18 mouse cellular contexts compared by ENCODE assay signal in the genomic region with DNA sequence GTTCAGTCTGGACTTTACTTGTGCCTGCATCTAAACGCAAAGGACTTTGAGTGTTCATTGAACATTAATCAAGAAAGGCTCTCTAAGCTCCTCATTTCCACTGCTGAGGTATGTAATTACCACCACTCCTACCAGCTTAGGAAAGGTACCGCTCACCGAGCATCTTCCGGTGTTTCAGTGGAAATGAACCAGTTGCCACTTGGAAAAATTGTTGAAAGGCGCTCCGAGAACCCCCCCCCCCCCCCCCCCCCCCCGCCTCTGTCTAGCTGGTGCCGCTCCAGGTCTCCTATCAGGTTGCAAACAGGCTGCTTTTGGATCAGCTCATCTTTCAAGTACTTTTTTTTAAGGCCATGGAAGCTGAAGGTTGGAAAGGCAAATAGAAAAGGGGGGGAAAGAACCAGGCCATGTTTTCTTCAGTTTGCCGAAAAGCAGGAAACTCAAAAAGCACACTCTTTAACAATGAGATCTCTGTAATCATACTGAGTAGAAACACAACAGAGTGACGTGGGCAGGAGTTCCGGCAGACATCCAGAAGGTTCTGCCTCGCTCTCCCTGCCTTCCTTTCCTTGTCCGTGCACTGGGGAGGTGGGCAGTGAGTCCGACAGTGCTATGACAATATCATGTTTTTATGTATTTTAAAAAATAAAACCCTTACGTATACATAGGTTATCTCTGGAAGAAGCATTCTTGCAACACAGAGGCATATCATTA. TPM values are rescaled to one million over a fixed set of nuclear protein-coding genes. Genes with fewer than 3 reads are reported as not detected.
DNase-seq lines count a peak whose midpoint lies in the region; ATAC-seq and TF ChIP-seq lines count a peak whose summit lies in the region.
"Had no signal": no experiment of that assay in that cellular context is flagged by ENCODE, and none has a peak within 500 bp of the region (broad histone marks: within the 10 kb centered on the region; RNA-seq: fewer than 3 reads in every experiment).

No protein-coding gene starts in this region.

- intact Hi-C loops in heart, adult 2 months (cut with DNase I): no loop called here

- no peak overlapping the region for H3K9ac ChIP-seq in heart, adult 2 months (ENCODE audit: low read depth, low read length)
- H3K9ac ChIP-seq in kidney, embryonic 16.5 days (replicated peaks; ENCODE audit: low read length): no peak overlapping the region
- H3K9ac ChIP-seq in ES-Bruce4 (ENCODE audit: low read depth, poor library complexity, severe bottlenecking): no peak overlapping the region
- no peak overlapping the region for H3K9ac ChIP-seq in embryonic facial prominence, embryonic 14.5 days (ENCODE audit: low read depth, low read length)
- H3K9ac ChIP-seq: embryonic facial prominence, embryonic 15.5 days; forebrain, embryonic 12.5 days; neural tube, embryonic 13.5 days had no signal

- H3K27ac ChIP-seq in heart, adult 2 months: no peak overlapping the region
- no peak overlapping the region for H3K27ac ChIP-seq in kidney, embryonic 16.5 days (ENCODE audit: low read length)
- 0 out of 2 replicates have a peak overlapping the region, but pooled peaks have one; percentile 51 for H3K27ac ChIP-seq in ES-Bruce4 (ENCODE audit: insufficient read depth, low read length)
- H3K27ac ChIP-seq in embryonic facial prominence, embryonic 14.5 days (replicated peaks; ENCODE audit: low read depth, low read length): no peak overlapping the region
- H3K27ac ChIP-seq: embryonic facial prominence, embryonic 15.5 days; forebrain, embryonic 12.5 days; hindbrain, embryonic 10.5 days; neural tube, embryonic 13.5 days had no signal

- WGBS in heart, adult 2 months: 47% methylated on average over 15 of the region's 15 CpGs
- 39% methylated on average over 15 of the region's 15 CpGs for WGBS in kidney, embryonic 16.5 days
- 28% methylated on average over 13 of the region's 15 CpGs for WGBS in embryonic facial prominence, embryonic 14.5 days

- 0 out of 2 replicates have a peak, but pooled peaks cover 1% of the 10 kb centered on the region for H3K27me3 ChIP-seq in heart, adult 2 months (ENCODE audit: control insufficient read depth, insufficient read depth, low read length)
- H3K27me3 ChIP-seq in kidney, embryonic 16.5 days (ENCODE audit: insufficient read depth, low read length): no peaks in the 10 kb centered on the region
- H3K27me3 ChIP-seq in ES-Bruce4 (ENCODE audit: control insufficient read depth, insufficient read depth, low read length, poor library complexity, severe bottlenecking): no peaks in the 10 kb centered on the region
- no peaks in the 10 kb centered on the region for H3K27me3 ChIP-seq in embryonic facial prominence, embryonic 14.5 days (replicated peaks; ENCODE audit: control insufficient read depth, insufficient read depth, low read length)
- H3K27me3 ChIP-seq: embryonic facial prominence, embryonic 15.5 days; neural tube, embryonic 13.5 days had no signal

- ATAC-seq in kidney, embryonic 16.5 days (ENCODE audit: low FRiP score, low TSS enrichment): peak; percentile 66; the same call in 1 of the 2 replicates
- peak; percentile 45; the same call in 1 of the 2 replicates for ATAC-seq in embryonic facial prominence, embryonic 14.5 days (ENCODE audit: low read depth)

- peak; percentile 74 for DNase-seq in heart, adult 11 months
- DNase-seq in heart, adult 2 months: no peak
- DNase-seq in kidney, adult 11 months: no peak
- peak; percentile 68 for DNase-seq in embryonic facial prominence, embryonic 14.5 days (ENCODE audit: low spot score)
- DNase-seq in right cerebral cortex, adult 2 months (ENCODE audit: low spot score in 2 of 2): no peak
- no peak for DNase-seq in MN1 (ENCODE audit: low spot score)
- DNase-seq: adrenal gland, postnatal 36 days; B cell, adult 2 months; cerebellum, adult 2 months; layer of hippocampus, postnatal 36 days; right cerebral cortex, postnatal 14 days; thymus, postnatal 25 days had no signal

- TF ChIP-seq POLR2A in heart, adult 2 months (IDR thresholded peaks at IDR 0.05; ENCODE audit: insufficient read depth, low read depth, low read length): no peak
- no peak for TF ChIP-seq POLR2A in ES-Bruce4 (IDR thresholded peaks at IDR 0.05; ENCODE audit: insufficient read depth, low read length)

- H3K4me2 ChIP-seq in kidney, embryonic 16.5 days (replicated peaks; ENCODE audit: low read depth, low read length): no peak overlapping the region
- no peak overlapping the region; the same call in 1 of the 2 replicates for H3K4me2 ChIP-seq in embryonic facial prominence, embryonic 14.5 days (ENCODE audit: low read depth, low read length)
- H3K4me2 ChIP-seq: embryonic facial prominence, embryonic 15.5 days; forebrain, embryonic 12.5 days; neural tube, embryonic 13.5 days had no signal

- TF ChIP-seq EP300 in heart, adult 2 months (IDR thresholded peaks at IDR 0.05; ENCODE audit: insufficient read depth, low read depth, low read length): no peak
- TF ChIP-seq EP300 in ES-Bruce4 (IDR thresholded peaks at IDR 0.05; ENCODE audit: insufficient read depth, low read depth, low read length): no peak

- H3K79me2 ChIP-seq in heart, adult 2 months (replicated peaks; ENCODE audit: control insufficient read depth, insufficient read depth, low read length): no peaks in the 10 kb centered on the region

- no peaks in the 10 kb centered on the region for H3K36me3 ChIP-seq in heart, adult 2 months (ENCODE audit: control insufficient read depth, insufficient read depth, low read length)
- no peaks in the 10 kb centered on the region for H3K36me3 ChIP-seq in kidney, embryonic 16.5 days (ENCODE audit: insufficient read depth, low read length)
- no peaks in the 10 kb centered on the region for H3K36me3 ChIP-seq in ES-Bruce4 (ENCODE audit: control insufficient read depth, insufficient read depth, low read length, poor library complexity, severe bottlenecking)
- no peaks in the 10 kb centered on the region for H3K36me3 ChIP-seq in embryonic facial prominence, embryonic 14.5 days (ENCODE audit: control insufficient read depth, insufficient read depth, low read length)
- H3K36me3 ChIP-seq: embryonic facial prominence, embryonic 15.5 days; forebrain, embryonic 12.5 days; hindbrain, embryonic 10.5 days; neural tube, embryonic 13.5 days had no signal

- H3K4me1 ChIP-seq in heart, adult 2 months (ENCODE audit: control insufficient read depth, insufficient read depth, low read length): peaks cover 2% of the 10 kb centered on the region
- peaks cover 8% of the 10 kb centered on the region; the same call in 1 of the 2 replicates for H3K4me1 ChIP-seq in kidney, embryonic 16.5 days (ENCODE audit: insufficient read depth, low read length)
- peaks cover 6% of the 10 kb centered on the region for H3K4me1 ChIP-seq in ES-Bruce4 (ENCODE audit: control insufficient read depth, insufficient read depth, low read length)
- peaks cover 8% of the 10 kb centered on the region; the same call in 1 of the 2 replicates for H3K4me1 ChIP-seq in embryonic facial prominence, embryonic 14.5 days (ENCODE audit: control insufficient read depth, insufficient read depth, low read length)

- H3K9me3 ChIP-seq in kidney, embryonic 16.5 days (ENCODE audit: low read length): no peaks in the 10 kb centered on the region
- H3K9me3 ChIP-seq in ES-Bruce4 (replicated peaks; ENCODE audit: control insufficient read depth, insufficient read depth, low read length, poor library complexity, severe bottlenecking): no peaks in the 10 kb centered on the region
- H3K9me3 ChIP-seq in embryonic facial prominence, embryonic 14.5 days (ENCODE audit: control insufficient read depth, low read length): no peaks in the 10 kb centered on the region
- H3K9me3 ChIP-seq: embryonic facial prominence, embryonic 15.5 days; forebrain, embryonic 12.5 days; hindbrain, embryonic 10.5 days; neural tube, embryonic 13.5 days had no signal

- no peak for TF ChIP-seq CTCF in heart, adult 2 months (IDR thresholded peaks at IDR 0.05)
- no peak for TF ChIP-seq CTCF in ES-Bruce4 (IDR thresholded peaks at IDR 0.05; ENCODE audit: low read depth, low read length)

- no peak overlapping the region for H3K4me3 ChIP-seq in heart, adult 2 months
- H3K4me3 ChIP-seq in kidney, embryonic 16.5 days (ENCODE audit: low read length): no peak overlapping the region
- no peak overlapping the region; the same call in 1 of the 2 replicates for H3K4me3 ChIP-seq in ES-Bruce4 (ENCODE audit: low read depth, low read length)
- H3K4me3 ChIP-seq in embryonic facial prominence, embryonic 14.5 days (ENCODE audit: low read depth, low read length): no peak overlapping the region
- H3K4me3 ChIP-seq: embryonic facial prominence, embryonic 15.5 days; forebrain, embryonic 12.5 days; hindbrain, embryonic 10.5 days; neural tube, embryonic 13.5 days had no signal

RNA-seq across cellular contexts. Expression of a gene that starts 9.3 kb away (rescaled TPM):
- total RNA-seq in heart, adult 2 months (2021): 10 to 100 TPM; 56.2 to 62.9 TPM
- polyA plus RNA-seq in heart, adult 2 months (2012; rRNA removed): 16.8 and 18.1 TPM in 2 replicates
- 23.7 and 24.8 TPM in 2 replicates for polyA plus RNA-seq in kidney, embryonic 16.5 days (2015; fragmentation: Nextera tagmentation; extraction: Ambion mirVana)
- 32.0 and 33.8 TPM in 2 replicates for polyA plus RNA-seq in ES-Bruce4 (2011; ENCODE audit: insufficient read depth, insufficient read length, low read depth, missing spikeins)
- polyA plus RNA-seq in embryonic facial prominence, embryonic 14.5 days (2014; fragmentation: Nextera tagmentation; extraction: Ambion mirVana): 39.2 and 40.4 TPM in 2 replicates

Comparison
In these comparisons a context has a peak if more than half of its experiments do, and no peak if none do; other contexts are left out.
1. DNase-seq: peak in heart, adult 11 months (single experiment) and embryonic facial prominence, embryonic 14.5 days (single experiment); none in heart, adult 2 months (0 of 2), kidney, adult 11 months (single experiment), right cerebral cortex, adult 2 months (0 of 2) and MN1 (single experiment).